Mouse (Mus musculus) T-helper 17 cell (primary cell): ENCODE results near the gene Gale.

Experiments
- in situ Hi-C, 2 experiments: fragments of 300-600 bp; cut with MboI, MseI; formaldehyde crosslinking; loops; 1 replicate in 1 of 2; 2 replicates in 1 of 2; pipeline ENCODE4 v1.15.1; 2025; ENCODE audit warnings: high pct_unique_total_duplicates in 2 of 2

Gale gene

GRCm38 (mm10) chr4:135963457-135964193 is at the start of gene Gale:
Gale (plus strand) TSS chr4:135963727.
- in situ Hi-C loops: loop anchor here in 1 of 2 experiments (25.0 kb wide), 1 partner anchor 199 kb away; the partner anchor contains the start of gene E2f2

GRCm38 (mm10) chr4:135918635-135919279 is 44.8 kb upstream of the Gale start:
- in situ Hi-C loops: no loop called here

GRCm38 (mm10) chr4:135919280-135919639 is 44.3 kb upstream of the Gale start:
- in situ Hi-C loops: no loop called here

GRCm38 (mm10) chr4:135920304-135921241 is 43.0 kb upstream of the Gale start, which contains the start of gene Fuca1:
Fuca1 (plus strand) TSS chr4:135920735.
- in situ Hi-C loops: loop anchor here in 1 of 2 experiments (5.0 kb wide), 1 partner anchor 33 kb away; no protein-coding TSS in a partner anchor

- in situ Hi-C loops: loop anchor here in 1 of 2 experiments (5.0 kb wide), 1 partner anchor 34 kb away; no protein-coding TSS in a partner anchor
Observed at GRCm38 (mm10) chr4:135921257-135922120, 42.0 kb upstream of the Gale start.

- in situ Hi-C loops: loop anchor here in 1 of 2 experiments (5.0 kb wide), 1 partner anchor 35 kb away; no protein-coding TSS in a partner anchor
Observed at GRCm38 (mm10) chr4:135922190-135922589, 41.3 kb upstream of the Gale start.

GRCm38 (mm10) chr4:135924418-135924817 is 39.1 kb upstream of the Gale start:
- in situ Hi-C loops: loop anchor here in 1 of 2 experiments (5.0 kb wide), 1 partner anchor 37 kb away; no protein-coding TSS in a partner anchor

- in situ Hi-C loops: loop anchor here in 1 of 2 experiments (5.0 kb wide), 1 partner anchor 123 kb away; no protein-coding TSS in a partner anchor
Observed at GRCm38 (mm10) chr4:135925341-135925740, 38.2 kb upstream of the Gale start.

GRCm38 (mm10) chr4:135926195-135926808 is 37.2 kb upstream of the Gale start:
- in situ Hi-C loops: loop anchor here in 1 of 2 experiments (5.0 kb wide), 1 partner anchor 124 kb away; no protein-coding TSS in a partner anchor

GRCm38 (mm10) chr4:135926861-135927260 is 36.7 kb upstream of the Gale start:
- in situ Hi-C loops: loop anchor here in 1 of 2 experiments (5.0 kb wide), 1 partner anchor 125 kb away; no protein-coding TSS in a partner anchor

GRCm38 (mm10) chr4:135928376-135928775 is 35.2 kb upstream of the Gale start:
- in situ Hi-C loops: loop anchor here in 1 of 2 experiments (5.0 kb wide), 1 partner anchor 126 kb away; no protein-coding TSS in a partner anchor

- in situ Hi-C loops: loop anchor here in 1 of 2 experiments (5.0 kb wide), 1 partner anchor 127 kb away; no protein-coding TSS in a partner anchor
Observed at GRCm38 (mm10) chr4:135929405-135929804, 34.1 kb upstream of the Gale start.

- in situ Hi-C loops: loop anchor here (5.0 to 10.0 kb wide), 3 partner anchors 128 to 1565 kb away; no protein-coding TSS in a partner anchor
Observed at GRCm38 (mm10) chr4:135929828-135930227, 33.7 kb upstream of the Gale start.

- in situ Hi-C loops: loop anchor here in 1 of 2 experiments (10.0 kb wide), 2 partner anchors 225 to 1565 kb away; no protein-coding TSS in a partner anchor
Observed at GRCm38 (mm10) chr4:135930239-135930638, 33.3 kb upstream of the Gale start.

- in situ Hi-C loops: loop anchor here in 1 of 2 experiments (10.0 kb wide), 2 partner anchors 227 to 1567 kb away; no protein-coding TSS in a partner anchor
Observed at GRCm38 (mm10) chr4:135931832-135932231, 31.7 kb upstream of the Gale start.

- in situ Hi-C loops: loop anchor here in 1 of 2 experiments (5.0 to 10.0 kb wide), 3 partner anchors 48 to 1570 kb away; no protein-coding TSS in a partner anchor
Observed at GRCm38 (mm10) chr4:135934708-135935500, 28.6 kb upstream of the Gale start.

- in situ Hi-C loops: loop anchor here in 1 of 2 experiments (5.0 to 10.0 kb wide), 3 partner anchors 48 to 1571 kb away; no protein-coding TSS in a partner anchor
Observed at GRCm38 (mm10) chr4:135935502-135935901, 28.0 kb upstream of the Gale start.

GRCm38 (mm10) chr4:135938858-135939257 is 24.7 kb upstream of the Gale start:
- in situ Hi-C loops: loop anchor here in 1 of 2 experiments (5.0 to 10.0 kb wide), 3 partner anchors 52 to 1574 kb away; no protein-coding TSS in a partner anchor
